Mouse (Mus musculus) brain, embryonic 18.5 days (tissue): ENCODE measurements around the gene Rhof.

Experiments used
- DNase-seq: peaks from one replicate; pipeline ENCODE4 v3.0.0-alpha.2; 2012; ENCODE audit warnings: low read depth, low spot score

Gene Rhof

GRCm38 (mm10) chr5:123148073-123148722 lies 15.7 kb upstream of the Rhof start:
- no peak for DNase-seq

DNA sequence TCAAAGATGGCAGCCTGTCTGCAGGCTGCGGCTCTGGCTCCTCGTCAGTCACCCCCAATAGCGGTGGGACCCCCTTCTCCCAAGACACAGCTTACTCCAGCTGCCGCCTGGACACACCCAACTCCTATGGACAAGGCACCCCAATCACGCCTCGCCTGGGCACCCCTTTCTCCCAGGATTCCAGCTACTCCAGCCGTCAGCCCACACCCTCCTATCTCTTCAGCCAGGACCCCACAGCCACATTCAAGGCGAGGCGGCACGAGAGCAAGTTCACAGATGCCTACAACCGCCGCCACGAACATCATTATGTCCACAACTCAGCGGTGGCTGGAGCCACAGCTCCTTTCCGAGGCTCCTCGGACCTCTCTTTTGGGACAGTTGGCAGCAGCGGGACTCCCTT lies 15.1 kb upstream of the Rhof start:
- no peak for DNase-seq

DNA sequence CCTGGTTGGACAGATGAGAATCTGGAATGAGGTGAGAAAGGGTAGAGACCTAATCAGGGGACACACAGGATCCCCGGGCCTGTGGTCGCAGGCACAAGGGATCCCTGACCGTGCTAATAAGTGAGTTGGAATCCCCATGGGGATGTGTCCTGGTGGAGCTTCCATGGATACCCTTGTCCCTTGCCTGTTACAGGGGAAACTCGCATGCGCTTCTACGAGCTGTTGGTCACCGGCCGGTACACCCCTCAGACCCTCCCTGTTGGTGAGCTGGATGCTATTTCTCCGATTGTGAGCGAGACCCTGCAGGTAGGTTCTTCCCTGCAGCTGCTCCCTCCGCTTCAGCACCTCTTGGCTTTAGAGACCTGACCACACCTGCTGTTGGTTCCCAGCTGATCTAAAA lies 13.9 kb upstream of the Rhof start:
- no peak for DNase-seq

GRCm38 (mm10) chr5:123144746-123145590 lies 12.5 kb upstream of the Rhof start:
- DNase-seq, result no peak

DNA sequence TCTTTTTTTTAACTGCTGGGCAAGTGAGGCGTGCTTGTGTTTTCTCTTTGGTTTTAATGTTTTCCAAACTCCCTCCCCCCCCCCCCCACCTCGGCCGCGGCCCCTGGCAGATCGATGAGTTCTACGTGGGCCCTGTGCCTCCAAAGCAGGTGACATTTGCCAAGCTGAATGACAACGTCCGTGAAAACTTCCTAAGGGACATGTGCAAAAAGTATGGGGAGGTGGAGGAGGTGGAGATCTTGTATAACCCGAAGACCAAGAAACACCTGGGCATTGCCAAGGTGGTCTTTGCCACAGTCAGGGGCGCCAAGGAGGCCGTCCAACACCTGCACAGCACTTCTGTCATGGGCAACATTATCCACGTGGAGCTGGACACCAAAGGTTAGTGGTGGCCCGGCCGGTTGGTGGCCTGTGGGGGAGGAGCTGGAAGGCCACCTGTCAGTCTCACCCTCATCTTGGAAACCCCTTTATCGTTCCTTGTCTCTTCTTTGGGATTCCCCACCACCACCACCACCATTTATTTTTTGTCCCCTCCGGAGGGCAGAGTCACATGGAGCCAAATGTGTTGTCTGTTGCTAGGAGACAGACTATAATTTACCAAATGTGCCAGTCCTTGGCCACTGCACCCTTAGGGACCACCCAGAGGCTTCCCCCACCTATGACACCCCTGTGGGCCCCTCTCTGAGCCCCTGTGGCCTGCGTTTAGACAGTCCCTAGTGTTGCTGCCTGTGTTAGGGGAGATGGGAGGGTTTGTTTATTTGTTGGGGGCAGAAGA lies 11.7 kb upstream of the Rhof start:
- no peak for DNase-seq

GRCm38 (mm10) chr5:123143251-123143970 lies 10.9 kb upstream of the Rhof start:
- DNase-seq, result no peak

DNA sequence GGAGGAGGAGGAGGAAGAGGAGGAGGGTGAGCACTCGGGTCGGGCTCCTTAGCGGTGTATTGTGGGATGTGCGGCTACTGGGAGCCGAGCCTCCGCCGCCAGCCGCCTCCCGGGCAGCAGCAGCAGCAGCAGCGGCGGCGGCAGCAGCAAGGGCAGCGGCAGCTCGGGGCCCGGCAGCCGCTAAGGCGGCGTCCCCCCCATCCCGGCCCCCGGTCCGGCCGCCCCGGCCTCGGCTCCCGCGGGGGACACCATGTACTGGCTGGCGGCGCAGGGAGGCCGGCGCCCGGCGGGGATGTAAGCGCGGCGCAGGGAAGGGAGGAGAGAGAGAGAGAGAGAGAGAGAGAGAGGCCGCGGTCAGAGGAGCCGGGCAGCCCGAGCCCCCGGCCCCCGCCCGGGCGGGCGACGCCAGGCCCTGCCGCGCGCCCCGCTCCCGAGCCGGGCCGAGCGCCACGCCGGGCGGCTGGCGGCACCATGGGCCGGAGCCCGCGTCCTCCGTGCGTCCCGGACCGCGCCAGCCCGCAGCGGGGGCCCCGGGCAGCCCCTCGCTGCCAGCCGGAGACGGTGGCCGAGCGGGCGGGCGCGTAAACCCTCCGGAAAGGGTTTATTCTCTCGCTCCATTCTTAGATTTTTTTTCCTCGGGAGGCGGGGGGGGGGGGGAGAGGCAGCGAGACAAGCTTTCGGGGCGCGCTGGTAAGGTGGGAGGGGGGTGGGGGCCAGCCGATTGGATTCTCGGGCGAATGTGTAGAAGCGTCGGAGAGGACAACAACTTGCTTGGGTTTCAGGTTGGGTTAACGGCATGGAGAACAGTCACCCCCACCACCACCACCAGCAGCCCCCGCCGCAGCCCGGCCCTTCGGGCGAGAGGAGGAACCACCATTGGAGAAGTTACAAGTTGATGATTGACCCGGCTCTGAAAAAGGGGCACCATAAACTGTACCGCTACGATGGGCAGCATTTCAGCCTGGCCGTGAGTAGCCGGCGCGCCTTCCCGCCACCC lies 10.0 kb upstream of the Rhof start, which contains the start of gene Setd1b:
Setd1b (plus strand) TSS at position 33 of the 997 bp plus-strand sequence.
- no peak for DNase-seq

DNA sequence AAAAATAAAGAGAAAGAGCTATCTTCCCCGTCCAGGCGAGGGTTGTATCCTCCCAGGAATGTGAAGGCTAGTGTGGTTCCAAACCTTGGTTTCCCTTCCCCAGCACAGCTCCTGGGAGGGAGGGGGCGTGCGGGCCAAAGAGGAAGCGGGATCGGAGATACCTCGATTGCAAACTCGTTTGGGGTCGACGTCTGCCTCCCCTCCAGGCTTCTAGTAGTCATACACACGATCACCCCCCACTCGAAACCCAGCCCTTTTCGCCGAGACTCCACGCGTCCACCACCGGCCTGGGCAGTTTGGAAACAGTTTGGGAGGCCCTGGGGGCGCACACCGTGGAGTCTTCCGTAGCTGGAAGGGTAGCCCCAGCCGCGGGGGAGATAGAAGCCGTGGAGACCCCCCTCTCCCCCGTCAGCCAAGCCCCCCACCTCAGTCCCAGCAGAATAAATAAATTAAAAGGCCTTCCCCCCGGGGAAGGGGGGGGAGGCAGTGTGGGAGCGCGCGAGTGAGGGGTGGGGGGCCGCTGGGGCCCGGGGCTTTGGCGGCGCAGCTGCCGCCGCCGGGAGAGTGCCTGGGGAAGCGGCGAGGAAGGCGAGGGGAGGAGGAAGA lies 9.2 kb upstream of the Rhof start:
- no peak for DNase-seq

DNA sequence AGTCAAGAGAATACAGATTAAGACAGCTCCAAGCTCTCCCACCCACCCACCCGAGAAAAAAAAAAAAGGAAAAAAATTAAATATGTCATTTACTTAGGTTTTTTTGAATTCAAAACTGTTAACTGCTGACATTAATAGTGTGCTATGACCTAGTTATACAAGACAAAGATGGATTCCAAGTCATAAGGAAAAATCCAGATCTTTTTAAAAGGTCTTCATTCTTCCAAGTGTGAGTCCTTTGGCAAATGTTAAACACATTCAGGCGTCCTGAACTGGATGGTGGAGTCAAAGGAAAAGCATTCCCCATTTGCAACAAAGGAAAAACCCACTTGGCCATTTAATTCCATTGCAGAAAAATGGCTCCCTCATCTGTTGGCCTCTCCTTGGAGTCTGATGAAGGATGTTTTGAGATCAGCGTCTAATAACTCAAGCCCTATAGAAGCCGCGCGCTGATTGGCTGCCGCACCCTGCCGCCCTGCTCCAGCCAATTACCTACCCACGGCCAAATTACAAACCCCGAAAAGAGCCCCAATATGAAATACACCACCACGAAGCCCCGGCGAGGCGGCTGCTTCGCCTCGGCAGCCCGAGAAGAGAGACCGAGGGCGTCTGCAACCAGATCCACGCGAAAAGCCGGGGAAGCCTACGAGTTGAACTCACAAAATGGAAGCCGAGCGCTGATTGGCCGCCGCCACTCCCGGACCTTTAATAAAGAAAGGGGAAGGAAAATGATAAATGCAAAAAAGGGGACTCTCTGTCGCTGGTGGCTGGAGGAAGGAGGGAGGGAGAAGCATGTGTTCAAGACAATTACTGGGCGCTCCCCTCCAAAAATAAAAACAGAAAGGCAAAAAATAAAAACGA lies 8.4 kb upstream of the Rhof start:
- peak; percentile 92 for DNase-seq

GRCm38 (mm10) chr5:123139722-123140627 lies 7.5 kb upstream of the Rhof start:
- DNase-seq, result no peak

DNA sequence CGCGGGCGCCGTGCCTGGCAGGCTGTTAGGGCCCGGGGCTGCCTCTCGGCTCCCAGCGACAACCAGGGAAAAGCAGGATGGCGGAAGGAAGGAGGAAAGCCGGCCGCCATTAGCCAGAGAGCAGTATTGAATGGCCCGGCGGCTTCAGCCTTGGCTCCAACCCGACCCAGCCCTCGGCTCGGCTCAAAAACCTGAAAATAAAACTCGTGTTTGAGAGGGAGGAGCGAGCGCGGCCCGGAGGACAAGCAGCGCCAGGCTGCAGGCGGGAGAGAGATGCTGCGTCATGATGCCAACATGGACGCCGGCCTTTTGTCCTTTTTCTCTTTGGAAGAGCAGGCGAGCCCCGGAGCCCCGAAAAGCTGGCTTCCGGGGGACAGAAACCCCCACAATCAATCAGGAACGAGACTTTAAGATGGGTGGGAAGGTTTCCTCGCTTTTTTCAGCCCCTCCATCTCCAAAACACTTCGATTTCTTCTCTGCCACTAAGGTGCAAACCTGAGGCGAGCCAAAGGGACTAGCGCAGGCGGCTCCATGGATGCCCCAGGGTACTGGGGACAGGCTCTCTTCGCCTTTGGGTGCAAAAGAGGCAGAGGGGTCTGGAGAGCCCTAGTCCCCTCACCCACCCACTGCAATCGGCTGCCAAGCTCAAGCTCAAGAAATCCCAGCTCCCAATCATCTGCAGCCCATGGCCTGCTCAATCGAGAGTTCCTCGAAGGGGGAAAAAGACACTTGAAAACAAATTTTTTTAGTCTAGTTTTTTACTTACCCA lies 6.6 kb upstream of the Rhof start:
- DNase-seq, result no peak

- no peak for DNase-seq
Observed at GRCm38 (mm10) chr5:123138230-123138911, 5.9 kb upstream of the Rhof start.

- no peak for DNase-seq
Observed at GRCm38 (mm10) chr5:123137910-123138229, 5.4 kb upstream of the Rhof start.

- DNase-seq, result no peak
Observed at GRCm38 (mm10) chr5:123137044-123137909, 4.8 kb upstream of the Rhof start.

GRCm38 (mm10) chr5:123136361-123137043 lies 4.0 kb upstream of the Rhof start:
- no peak for DNase-seq
